Mouse (Mus musculus) naive thymus-derived CD4-positive, alpha-beta T cell, adult 2 months (primary cell): ENCODE measurements at regions not wholly inside any gene's neighbourhood (a gene's known extent, or its start where the extent isn't known, plus 50 kb on each side); places are given as distances from the start of the nearest gene placed in this dataset.

Source experiments
- DNase-seq: peaks from one replicate; pipeline ENCODE4 v3.0.0-alpha.2; 2011; ENCODE audit warnings: low read depth

- DNase-seq, result no peak
Observed at GRCm38 (mm10) chr10:16592870-16593269, 1130.1 kb upstream of the Cited2 start.

DNA sequence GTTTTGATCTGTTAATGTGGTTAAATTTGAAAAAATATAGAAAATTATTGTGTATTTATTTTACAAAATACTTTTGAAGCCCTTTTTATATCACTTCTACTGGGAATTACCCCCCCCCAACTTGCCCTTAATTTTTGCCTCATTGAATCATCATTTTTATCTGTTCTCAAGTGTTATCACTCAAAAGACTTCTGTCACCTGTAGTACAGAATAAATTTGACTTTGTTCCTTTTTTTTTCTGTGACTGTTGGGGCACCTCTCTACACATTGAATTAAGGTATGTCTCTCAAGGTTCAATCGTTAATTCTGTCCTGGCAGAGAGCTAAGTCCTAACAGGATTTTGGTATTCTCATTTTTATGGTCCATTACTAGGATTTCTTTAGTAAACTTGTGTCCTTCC, 1123.0 kb upstream of the Cited2 start:
- DNase-seq, result no peak

- DNase-seq, result peak; percentile 1
Observed at GRCm38 (mm10) chr10:16600551-16601224, 1122.3 kb upstream of the Cited2 start.

DNA sequence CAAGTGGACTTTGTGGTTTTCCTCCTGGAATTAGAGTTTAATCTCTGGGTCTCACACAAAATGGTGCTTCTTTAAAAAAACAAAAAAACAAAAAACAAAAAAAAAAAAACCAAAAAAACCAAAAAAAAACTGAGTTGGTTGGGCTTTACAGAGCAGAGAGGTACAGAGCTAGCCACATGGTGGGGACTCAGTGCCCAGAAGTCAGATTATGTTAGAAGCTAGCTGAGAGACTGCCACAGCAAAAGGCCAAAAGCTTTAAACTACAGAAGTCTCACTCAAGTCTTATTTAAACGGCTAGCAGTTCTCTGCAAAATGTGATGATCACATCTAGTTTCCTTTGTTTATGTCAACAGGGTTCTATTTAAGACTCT, 1121.8 kb upstream of the Cited2 start:
- no peak for DNase-seq

DNA sequence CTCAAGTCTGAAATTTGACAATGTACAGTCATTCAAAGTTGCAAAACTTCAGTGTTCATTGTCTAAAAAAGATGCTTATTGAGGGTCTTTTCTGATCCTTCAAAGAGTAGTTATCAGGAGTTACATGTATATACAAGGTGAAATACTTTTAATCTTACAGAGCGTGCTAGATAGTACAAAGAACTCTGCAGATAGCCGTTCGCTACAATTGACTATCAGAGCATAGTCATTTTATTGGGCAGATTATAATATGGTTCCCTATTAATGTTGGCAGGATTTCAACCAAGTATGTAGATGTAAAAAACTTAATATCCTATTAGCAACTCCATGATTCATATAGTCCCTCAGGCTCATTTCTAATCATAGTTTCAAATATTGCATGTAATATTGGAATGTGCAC, 1114.7 kb upstream of the Cited2 start:
- no peak for DNase-seq

DNA sequence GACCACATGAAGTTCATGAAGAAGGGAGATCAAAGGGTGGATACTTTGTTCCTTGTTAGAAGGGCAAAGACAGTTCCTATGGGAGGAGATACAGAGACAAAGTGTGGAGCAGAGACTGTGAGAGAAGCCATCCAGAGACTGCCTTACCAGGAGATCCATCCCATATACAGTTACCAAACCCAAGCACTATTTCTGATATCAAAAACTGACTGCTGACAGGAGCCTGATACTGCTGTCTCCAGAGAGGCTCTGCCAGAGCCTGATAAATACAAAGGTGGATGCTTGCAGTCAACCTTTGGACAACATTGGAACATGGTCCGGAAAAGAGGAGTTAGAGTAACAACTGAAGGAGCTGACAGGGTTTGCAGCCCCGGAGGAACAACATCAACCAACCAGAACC, 1104.3 kb upstream of the Cited2 start:
- no peak for DNase-seq

- no peak for DNase-seq
Observed at GRCm38 (mm10) chr10:16619584-16619983, 1103.4 kb upstream of the Cited2 start.

GRCm38 (mm10) chr10:16620804-16621559, 1102.0 kb upstream of the Cited2 start:
- no peak for DNase-seq

DNA sequence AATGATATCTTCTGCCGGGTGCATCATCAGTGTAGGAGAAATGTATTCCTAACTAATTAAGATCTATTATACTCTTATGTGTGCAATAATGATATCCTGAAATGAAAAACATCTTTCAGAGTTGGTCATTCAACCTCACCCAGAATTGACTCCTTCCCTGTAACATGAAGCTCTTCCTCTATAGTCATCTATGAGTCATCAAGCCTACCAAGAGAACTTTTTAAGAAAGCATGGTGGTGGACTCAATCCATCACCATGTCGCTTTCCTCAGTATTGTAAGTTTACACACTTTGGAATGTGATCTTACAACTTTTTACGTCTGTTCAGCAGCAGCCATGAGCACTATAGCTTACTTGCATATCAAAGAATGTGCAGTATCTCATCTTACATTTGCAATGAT, 1100.2 kb upstream of the Cited2 start:
- DNase-seq, result no peak

DNA sequence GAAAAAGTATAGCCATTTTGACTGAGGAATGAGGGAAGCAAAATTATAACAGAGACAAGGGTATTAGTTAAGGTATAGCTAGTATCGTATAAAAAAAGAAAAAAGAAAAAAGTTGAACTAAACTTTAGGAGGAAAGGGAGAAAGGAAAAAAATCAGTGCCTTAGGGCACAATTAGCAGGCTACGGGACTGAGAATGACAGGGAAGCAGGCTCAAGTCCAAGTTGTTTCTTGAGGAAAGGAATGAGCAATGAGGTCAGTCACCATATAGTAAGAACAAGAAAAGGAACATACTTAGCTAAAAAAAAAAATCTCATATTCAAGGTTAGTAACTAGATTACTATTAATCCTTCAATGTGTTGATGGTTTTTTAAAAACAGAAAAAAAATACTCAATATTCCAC, 1089.8 kb upstream of the Cited2 start:
- no peak for DNase-seq

- no peak for DNase-seq
Observed at GRCm38 (mm10) chr10:16635463-16635862, 1087.6 kb upstream of the Cited2 start.

- DNase-seq, result no peak
Observed at GRCm38 (mm10) chr10:16637006-16637405, 1086.0 kb upstream of the Cited2 start.

DNA sequence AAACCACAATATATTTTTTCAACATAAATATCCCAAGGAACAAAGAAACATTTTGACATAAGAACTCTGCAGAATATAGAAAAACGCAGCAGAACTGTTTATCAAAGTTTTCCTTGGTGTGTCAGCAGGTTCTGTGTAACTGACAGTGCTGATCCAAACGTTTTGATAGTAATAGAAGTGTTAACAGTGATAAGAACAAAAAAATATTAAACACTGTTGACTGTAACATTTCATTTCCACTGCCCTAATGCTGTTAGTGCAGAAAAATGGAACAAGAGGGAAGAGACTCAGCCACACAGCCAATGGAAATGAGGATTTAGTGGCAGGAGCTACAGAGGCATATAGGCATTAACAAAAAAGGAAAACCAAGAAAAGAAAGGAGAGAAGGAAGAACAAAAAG, 1084.9 kb upstream of the Cited2 start:
- DNase-seq, result no peak

DNA sequence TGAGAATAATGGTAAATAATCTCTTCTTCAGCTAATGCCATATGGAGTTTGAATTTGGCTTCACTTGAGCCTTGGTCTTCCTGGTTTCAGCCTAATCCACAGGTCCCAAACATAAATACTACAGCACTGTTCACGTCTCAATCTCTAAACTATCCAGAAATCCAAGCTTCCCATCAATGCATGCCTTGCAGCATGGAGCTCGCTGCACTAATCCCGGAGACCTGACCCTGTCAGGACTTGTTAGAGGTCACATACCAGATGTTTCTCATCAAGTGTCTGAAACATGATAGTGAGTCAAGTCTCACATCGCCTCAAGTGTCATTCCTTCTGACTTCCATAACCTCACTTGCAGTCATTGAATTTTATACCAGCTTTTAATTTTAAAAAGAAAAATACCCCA, 1082.9 kb upstream of the Cited2 start:
- DNase-seq, result no peak

DNA sequence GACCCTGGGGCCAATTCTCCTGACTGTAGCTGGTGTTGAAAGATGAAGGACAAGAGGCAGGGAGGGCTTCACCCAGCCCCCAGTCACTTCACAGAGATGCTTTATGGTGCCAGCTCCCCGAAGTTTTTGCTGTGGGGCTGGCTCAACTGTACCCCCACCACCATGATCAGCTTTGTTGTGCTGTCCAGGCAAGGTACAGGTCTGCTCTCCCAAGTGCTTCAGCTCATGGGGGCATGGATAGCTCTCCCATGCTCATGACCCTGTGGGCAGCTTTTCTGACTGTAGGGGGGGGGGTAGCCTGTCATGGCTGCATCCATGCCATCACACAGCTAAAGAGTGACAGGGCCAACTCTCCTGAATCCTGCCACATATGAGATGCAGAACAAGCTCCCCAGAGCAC, 1072.9 kb upstream of the Cited2 start:
- no peak for DNase-seq

DNA sequence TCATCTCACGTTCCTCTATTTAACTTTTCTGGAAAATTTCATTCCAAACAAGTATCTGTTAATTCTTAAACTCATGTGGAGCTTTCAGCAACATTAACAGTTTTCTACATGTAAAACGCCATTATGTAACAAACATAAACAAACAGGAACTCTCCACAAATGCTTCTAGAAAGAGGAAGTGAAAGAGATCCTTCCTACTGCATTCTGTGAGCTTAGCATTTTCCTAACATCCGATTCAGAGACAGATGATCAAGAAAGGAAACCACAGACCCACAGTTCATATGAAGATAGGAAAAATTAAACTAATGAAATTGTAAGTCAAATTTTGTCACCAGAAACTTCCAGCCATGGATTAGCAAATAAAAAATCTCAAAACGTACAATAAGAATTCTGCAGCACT, 1070.6 kb upstream of the Cited2 start:
- DNase-seq, result no peak

GRCm38 (mm10) chr10:16664483-16664882, 1058.5 kb upstream of the Cited2 start:
- DNase-seq, result no peak

DNA sequence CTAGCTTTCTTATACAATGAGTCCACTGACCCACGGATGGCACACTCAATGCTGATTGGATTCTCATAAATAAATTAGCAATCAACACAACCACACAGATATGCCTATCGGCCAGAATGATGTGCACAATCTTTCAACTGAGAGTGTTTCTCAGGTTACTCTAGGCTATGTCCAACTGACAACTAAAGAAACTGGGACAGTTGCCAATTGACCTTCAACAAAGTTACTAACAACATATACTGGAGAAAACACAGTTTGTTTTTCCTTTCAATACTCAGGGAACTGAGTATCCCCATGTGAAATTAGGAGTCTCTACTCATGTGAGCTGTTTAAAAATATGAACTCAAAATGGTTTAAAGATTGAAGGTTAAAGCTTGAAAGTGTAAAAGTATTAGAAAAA, 1052.7 kb upstream of the Cited2 start:
- DNase-seq, result no peak

DNA sequence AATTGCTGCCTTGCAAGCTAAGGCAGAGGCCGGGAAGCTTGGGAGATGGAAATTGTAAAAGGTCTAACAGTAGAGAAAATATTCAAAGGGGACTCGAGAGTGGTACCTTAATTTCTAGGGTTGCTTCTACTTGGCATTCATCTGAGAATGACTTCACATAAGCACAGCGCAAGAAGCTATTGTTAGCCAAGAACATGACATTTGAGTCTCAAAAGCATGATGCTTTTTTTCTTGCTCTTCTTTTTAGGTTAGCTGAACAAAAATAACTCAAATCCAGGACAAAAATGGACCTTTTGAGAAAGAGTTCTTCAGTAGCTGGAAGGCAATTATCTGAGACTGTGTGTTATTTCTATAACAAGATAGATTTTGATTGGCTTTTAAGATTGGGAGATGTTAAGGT, 1042.0 kb upstream of the Cited2 start:
- no peak for DNase-seq

DNA sequence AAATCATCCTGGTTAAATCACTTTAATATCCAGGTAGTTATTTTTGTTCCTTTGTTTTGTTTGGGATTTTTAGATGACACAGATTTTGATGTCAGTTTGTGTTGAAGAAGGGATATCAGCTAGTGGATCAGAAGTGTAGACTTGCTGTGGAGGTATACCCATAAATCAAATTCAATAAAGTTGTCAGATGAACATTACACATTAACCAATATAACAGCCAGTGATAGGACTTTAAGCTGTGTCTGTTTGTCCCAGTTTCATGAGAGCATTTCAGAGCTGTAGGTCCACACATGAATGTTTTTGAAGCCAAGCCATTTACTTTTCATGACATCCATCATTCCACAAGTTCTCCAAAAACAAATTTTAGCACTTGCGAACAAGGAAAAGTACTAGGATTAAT, 1037.7 kb upstream of the Cited2 start:
- DNase-seq, result no peak

DNA sequence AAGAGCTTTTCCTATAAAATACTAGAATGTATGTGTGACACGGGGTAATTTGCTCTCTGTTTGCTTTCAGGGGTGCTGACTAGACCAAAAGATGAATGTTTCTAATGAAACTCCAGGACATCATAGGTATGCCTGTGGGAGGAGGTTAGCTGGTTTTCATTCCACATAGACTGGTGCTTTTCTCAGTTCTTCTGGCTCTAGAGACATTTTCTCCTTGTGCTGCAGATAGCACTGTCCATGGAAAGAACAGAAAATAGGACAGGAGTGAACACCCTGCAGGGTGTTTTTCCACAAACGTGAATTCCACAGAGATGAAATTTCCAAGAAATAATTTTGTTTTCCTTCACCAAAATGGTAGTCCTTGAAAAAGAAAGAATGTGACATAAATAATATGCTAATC, 1016.0 kb upstream of the Cited2 start:
- DNase-seq, result no peak

- no peak for DNase-seq
Observed at GRCm38 (mm10) chr10:16713143-16713542, 1009.9 kb upstream of the Cited2 start.

GRCm38 (mm10) chr10:16714065-16714464, 1009.0 kb upstream of the Cited2 start:
- no peak for DNase-seq

DNA sequence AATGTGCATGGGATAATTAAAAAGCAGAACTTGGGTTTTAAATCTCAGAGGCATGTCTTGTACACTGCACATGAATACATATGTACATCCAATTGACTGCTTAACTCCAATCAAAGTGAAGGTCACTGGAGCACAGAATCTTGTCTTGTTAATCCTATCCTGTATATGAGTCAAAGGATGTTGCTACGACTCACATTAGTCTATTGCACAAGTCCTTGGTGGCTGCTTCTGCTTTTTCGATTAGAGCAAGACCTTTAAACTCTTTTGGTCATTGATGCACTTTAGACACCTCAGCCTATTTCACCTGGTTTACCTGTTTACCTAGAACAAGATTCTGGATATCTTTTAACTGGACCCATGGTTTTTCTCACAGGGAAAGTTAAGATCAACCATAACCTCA, 1008.5 kb upstream of the Cited2 start:
- no peak for DNase-seq
